Mouse (Mus musculus) cerebellum, postnatal 4 days (tissue): ENCODE data around the gene Ube2m.
A peak's percentile ranks its signal among the peaks of the same experiment; 100 is the strongest.

Experiments
- DNase-seq, 2 experiments: peaks; one replicate each; pipeline ENCODE4 v3.0.0; 2022; ENCODE audit warnings: low spot score in 2 of 2, mixed read lengths in 1 of 2

Gene Ube2m

DNA sequence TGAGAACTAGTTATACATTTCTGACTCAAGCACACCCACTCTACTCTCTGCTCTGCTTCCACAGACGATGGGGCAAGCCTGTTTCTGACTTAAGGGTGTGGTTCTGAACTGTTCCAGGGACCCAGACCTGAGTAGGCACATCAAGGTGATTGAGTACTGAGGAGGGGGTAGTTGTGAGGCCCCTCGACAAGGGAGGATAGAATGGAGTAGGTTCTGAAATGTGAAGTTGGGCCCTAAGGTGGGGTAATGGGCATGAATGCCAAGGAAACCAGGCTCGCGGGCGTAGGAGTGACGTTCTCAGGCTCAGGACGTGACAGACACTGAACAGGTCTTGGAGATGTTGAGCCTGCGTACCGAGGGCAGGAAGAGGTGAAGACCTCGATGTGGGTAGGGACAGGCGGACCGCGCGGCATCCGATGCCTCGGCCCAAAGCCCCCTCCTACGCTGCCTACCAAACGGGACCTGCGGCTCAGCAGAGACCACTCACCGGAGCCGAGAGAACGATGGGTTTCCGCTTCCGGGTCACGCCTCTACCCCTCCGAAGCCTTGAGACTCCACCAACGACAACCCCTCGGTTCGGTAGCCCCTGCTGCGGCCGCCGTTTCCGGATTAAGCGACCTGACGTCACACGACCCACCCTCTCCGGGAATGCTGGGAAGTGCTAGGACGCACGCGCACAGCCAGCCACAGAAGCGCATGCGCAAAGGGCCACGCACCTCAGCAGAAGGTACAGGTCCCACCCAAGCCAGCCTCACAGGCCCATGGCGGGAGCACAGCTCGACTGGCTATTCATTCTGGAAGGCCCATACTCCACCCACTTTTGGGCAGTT is 3.7 kb downstream of the Ube2m start, which contains the start of gene Chmp2a:
TSS of gene Chmp2a (minus strand) at position 660 of the 830 bp plus-strand sequence.
- DNase-seq = peak; percentile 97

DNA sequence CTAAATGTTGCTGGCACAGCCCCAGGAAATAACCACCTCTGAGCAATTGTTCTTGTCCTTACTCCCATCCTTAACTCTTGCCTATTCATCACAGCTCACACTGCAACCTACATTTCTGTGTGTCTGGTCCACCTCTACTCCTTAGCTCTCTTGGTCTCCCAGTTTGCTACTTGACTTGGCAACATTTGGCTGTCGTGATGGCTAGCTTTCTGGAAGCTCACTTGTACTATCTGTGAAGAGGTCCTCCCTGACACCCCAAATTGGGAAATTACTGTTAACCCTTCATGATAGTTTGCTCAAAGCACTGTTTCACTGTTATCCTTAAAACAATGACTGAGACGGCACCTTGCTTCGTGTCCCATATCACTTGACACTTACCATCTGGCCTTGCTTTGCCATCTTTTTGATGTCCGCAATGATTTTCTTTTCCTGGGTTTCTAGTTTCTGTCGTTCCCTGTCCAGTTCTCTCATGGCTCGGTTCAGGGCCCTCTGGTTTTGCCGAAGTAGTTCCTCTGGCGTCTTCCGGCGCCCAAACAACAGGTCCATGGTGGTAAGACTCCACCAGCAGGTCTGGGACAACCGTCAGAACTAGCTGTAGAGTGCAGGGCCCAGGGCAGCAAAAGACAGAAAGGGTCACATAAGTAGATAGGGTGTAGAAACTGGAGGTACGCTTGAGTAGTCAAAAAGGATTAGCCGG is 4.5 kb downstream of the Ube2m start:
- no peak for DNase-seq

DNA sequence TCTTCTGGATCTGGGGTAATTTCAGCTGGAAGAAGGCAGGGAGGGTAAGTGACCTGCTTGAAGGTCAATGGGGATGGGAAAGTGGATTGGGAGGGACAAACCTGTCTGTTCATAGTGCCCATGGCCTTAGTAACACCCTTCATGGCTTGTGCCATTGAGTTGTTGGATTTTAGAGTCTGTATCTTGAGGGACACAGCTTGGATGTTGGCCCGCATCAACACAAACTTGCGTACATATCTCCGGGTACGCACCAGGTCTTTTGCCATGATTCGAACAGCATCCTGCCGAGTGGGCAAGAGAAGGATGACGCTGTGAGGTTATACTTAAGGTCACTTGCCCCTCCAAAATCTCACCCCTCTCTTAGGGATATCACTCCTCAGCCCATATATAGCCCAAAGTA is 5.5 kb downstream of the Ube2m start:
- no peak for DNase-seq

DNA sequence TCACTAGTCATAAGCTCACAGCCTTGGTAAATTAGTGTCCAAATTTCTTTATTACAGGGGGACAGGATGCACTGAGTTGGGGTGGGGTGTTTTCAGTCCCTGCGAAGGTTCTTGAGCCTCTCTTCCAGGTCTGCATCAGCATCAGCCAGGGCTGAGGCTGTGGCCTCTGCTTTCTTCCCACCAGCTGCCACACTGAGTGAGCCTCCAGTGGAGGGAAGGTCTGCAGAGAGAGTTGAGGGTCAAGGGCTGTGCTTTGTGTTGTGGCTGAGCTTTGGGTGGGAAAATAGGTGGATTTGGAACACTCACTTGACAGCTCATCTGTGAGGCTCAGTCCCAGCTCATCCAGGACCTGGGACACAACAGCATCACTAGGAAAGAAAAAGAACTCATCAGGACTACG is 6.1 kb downstream of the Ube2m start:
- no peak for DNase-seq

DNA sequence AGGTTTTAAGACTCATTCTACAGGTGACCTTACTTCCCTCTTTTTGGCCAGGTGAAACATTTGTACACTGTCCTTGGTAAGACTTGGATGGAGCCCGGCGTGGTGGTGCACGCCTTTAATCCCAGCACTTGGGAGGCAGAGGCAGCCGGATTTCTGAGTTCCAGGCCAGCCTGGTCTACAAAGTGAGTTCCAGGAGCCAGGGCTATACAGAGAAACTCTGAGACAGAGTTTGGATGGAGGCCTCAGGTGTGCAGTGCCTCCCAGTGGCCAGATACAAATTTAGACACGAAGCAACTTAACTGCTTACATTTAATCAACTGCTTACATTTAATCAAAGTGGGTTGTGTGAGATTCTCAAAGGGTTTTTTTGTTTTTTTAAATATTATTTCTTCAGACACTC is 7.0 kb downstream of the Ube2m start:
- DNase-seq = no peak

DNA sequence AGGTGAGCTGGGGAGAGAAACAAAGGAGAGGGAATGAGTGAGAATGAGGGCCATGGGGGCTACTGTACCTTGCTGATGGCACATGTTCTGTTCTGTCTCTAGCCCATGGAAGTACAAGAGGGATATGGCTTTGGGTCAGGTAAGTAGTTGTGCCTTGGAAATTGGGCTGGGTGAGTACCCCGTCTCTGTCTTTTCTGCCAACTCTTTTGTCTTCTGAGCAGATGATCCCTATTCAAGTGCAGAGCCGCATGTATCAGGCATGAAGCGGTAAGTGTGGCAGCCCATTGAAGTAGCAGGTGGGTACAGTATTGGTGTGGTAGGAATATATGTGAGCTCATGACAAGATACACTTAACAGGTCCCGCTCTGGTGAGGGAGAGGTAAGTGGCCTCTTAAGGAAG is 9.1 kb downstream of the Ube2m start:
- DNase-seq = no peak

DNA sequence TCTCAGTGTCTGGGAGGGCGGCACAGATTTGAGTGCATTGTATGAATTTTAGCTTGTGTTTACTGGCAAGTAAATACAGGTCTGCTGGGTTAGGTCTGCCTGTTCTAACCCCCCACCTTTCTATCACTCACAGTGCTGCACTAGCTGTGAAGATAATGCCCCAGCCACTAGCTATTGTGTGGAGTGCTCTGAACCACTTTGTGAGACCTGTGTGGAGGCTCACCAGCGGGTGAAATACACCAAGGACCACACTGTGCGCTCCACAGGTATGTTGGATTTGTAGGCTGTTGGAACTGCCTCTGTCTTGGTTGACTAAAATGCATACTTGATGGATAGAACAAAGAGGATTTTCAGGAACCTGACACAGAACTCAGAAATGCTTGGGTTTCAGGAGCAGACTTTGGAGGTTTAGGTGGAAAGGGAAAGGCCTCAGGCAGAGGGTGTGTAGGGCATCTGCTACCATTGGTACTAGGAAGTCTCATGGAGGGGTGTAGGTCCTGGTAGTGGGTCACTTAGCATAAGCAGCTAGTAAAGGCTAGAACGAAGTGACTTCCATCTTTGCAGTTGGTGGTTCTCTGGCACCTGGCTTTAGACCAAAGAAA is 12.5 kb downstream of the Ube2m start:
- DNase-seq = no peak

DNA sequence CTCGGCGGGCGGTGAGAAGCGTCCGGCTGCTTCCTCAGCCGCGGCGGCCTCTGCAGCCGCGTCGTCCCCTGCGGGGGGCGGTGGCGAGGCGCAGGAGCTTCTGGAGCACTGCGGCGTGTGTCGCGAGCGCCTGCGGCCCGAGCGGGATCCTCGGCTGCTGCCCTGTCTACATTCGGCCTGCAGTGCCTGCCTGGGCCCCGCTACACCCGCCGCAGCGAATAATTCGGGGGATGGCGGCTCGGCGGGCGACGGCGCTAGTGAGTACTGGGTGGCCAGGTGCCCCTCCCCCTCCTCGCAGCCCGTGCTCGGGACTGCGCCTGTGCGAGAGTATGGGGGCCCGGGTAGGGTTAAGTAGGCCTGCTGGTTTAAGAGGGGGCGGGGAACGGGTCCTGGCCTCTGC is 13.3 kb downstream of the Ube2m start:
- peak; percentile 72 to 88 for DNase-seq

DNA sequence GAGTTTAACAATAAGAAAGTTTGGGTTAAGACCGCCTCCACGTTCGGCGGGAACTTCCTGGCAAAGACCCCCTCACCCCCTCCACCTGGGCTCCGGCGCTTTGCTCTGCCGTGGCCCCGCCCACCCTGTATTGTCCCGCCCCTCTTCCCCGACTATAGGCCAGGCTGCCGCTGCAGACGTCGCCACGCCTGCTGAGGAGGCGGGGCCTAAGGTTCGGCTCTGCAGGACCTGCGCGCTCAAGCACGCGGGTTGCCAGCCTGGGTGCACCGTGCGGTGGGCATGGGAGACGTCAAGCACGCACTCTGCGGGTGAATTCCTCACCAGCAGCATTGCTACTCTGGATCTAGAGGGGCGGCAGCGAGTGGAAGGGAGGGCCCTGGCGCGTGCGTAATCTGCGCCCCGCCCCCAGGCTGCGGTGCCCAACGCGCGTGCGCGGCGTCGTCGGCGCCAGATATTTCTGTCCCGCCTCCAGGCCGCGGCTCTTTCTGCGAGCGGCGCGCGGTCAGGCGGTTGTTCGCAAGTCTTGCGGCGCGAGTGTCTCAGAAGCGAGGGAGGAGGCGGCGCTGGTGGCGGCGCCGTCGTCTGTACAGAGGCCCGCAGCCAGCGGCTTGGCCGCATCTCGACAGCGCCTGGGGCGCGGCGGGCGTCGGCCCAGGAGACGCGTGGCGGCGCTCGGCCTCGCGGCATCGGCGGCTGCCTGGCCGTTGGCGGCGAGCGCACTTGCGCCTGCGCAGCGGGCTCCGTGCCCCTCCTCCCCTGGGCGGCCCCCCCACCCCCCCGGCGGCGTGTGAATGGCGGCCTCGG is 13.9 kb downstream of the Ube2m start:
- peak; percentile 83 to 96 for DNase-seq

DNA sequence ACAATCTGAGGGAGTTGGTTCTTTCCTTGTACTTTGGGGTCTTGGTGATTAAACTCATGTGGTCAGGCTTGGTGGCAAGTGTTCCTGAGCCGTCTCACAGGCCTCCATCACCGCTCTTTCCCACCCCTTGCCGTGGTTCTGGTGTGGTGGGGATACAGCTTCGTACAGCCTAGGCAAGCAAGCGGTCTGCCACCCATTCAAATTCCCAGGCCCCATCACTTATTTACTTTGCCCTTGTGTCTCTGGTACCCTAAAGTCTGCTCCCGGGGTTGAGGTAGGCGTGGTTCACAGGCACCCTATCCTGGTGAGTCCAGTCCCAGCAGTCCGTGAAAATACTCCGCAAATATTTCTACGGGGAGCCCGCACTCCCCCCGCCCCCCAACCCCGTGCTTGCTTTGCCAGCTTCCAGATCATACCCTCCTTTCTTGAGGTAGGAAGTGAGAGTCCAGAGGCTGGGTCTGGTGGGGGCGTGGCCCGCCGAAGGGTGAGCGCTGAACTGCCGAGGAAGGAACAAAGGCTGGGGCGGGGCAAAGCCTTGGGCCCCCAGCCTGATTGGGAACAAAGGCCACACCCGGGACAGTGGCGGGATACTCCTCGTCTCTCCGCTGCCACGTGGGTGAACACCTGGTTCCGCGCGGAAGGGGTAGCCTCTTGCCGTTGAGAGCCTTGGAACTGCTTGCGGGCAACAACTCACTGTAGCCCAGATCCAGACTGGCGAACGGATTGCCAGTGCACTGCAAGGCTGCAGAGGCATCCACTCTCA is 15.1 kb downstream of the Ube2m start:
- peak in 1 of 2 experiments; percentile 61 for DNase-seq

DNA sequence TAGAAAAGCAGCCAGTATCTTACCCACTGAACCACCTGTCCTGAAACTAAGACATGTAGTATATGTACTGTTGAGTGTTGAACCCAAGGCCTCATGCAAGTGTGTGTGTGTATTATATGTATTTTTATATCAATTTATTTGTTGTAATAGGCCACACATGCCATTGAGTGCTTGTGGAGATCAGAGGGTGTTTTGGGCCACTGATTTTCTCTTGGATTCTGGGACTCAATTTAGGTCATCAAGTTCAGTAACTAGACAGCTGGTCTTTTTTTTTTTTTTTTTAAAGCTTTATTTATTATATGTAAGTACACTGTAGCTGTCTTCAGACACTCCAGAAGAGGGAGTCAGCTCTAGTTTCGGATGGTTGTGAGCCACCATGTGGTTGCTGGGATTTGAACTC is 22.9 kb downstream of the Ube2m start:
- DNase-seq = no peak

DNA sequence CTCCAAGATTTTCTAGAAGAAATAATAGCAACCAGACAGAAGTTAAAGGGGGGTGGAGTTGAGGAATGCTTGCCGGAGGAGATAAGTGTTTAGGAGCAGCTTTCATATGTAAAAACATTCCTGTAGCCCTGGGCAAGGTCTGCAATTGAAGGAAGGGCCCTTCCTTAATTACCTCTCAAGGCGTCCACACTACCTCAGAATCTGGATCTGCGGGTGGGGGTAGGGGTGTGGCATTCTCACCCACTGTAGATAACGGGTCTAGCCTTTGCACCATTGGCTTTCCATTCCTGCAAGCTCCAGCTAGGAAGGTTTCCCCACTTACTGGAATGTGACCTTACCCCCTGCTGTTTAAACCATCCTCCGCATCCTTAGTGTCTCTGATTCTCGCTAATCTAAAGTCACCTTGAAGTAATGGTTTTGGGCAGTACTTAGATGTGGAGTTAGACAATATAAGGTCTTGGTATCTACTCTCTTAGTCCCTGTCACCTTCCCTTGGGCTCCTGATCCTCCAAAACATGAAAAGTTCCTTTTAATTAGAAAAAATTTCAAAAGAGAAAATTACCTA is 23.7 kb downstream of the Ube2m start:
- no peak for DNase-seq

DNA sequence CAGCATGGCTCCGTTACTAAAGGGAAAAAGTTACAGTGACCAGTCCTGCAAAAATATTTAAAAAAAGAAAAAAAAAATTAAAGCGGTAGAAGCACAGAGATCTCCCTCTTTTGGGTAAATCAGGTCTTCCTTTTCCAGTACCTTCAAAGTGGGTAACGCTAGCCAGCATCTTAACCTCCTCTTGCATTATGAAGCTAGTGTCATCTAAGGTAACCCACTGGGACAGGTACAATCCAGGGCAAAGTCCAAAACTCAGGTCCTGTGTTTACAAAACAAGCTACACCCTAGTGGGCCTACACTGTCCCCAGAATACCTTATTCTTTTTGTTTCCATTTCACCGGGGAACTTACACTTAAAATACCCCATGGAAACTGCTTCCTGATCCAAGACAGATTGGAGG is 24.4 kb downstream of the Ube2m start:
- no peak for DNase-seq

DNA sequence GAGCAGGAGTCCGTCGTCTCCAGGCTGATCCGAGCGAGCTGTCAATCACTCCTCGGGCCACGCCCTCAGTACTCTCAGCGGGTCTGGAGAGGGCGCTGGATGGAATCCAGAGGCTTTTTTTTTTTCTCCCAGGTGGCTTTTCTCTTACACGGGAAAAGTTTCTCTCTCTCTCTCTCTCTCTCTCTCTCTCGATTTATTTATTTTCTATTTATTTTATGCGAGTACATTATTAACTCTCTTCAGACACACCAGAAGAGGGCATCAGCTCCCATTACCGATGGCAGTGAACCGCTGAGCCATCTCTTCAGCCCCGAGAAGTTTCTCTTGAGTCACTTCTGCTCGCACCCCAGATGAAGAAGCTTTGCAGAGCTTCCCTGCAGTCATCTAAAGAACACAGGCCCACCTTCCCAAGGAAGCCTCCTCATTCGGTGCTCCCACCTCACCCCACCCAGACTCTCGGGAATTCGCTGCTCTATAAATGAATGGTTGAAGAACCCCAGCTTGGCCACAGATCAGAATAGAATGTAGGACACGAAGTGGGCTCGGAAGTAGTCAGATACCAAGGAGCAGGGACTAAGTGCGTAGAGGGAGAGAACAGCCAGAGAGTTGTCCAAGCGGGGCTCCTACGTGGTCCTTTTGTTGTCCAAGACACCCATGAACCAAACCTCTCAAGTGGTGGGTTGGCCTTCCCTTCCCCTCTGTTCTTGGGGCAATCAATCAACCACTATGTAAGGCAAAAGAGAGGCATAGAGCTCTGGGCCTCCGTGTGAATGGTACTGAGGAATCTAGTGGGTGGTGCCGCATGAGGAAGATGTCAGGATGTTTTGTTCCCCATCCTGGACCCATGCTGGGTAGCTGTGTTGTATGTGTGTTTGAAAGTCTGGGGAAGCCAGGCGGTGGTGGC is 27.8 kb downstream of the Ube2m start, which contains the start of gene Zbtb45:
TSS of gene Zbtb45 (minus strand) at position 30 of the 904 bp plus-strand sequence.
- peak in 1 of 2 experiments; percentile 19 for DNase-seq

DNA sequence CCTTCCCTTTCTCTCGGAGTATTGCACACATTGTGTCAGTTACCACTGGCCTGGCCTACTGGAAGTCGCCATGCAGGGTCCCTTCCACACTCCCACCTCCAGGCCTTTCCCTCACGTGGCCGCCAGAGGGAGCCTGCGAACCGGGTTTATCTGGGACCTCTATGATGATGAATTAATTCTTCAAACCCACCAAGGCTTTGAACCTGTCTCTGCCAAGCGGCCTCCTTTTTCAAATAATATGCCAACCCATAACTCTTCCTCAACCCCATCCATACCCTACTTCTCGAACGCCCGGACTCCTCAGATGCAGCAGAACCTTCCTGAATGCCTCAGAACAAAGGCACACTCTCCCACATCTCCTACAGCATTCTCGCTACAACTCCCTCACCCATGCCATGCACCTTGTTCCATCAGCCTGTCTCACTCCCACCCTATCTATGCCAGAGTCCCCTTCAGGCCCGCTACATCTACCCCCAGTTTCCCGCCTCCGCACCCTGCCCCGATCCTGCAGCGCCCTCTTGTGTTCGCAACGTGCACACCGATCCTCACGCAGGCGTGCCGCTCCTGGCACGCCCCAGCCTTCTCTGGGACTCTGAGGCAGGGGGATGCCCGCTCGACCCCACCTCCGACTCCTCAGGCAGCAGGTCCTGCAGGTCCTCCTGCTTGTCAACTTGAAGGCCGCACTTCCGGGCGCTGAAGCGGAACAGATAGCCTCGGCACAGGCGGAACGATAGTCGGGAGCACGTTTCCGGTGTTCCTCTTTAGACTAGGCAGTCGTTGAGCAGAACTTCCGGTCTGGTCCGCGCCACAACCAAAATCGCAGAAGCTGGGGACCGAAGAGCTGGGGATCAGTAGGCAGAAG is 28.7 kb downstream of the Ube2m start:
- DNase-seq = peak; percentile 84 to 92

DNA sequence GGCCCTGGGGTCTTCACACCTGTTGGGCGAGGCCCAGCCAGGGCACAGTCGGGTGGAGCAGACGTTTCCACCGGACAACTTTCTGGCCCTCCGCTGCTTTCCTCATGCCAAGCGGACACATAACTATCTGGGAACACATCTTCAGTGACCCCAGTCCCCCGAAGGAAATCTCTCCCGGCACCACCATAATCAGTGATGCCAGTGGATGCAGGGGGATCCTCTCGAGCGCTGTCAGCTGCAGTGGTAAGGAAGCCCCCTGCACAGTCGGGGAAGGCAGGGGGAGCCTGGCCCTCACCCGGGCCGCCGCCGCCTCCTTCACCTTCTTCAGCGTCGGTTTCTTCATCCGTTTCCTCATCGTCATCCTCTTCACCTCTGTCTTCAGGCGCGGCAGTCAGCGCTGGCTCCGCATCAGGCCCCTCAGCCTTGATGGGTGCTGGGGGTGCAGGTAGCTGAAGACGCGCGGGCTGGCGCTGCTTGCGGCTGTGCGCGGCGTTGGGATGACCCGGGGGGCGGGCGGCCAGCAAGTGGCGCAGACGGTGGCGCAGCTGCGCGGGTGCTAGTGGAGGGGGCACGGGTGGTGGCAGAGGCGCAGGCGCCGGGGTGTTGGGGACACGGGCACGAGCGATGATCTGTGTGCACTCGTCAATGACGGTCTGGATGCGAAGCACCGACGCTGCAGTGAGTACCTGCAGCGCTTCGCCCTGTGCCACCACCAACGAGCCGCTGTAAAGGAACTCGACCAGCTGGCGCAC is 30.6 kb downstream of the Ube2m start:
- DNase-seq = peak in 1 of 2 experiments; percentile 21

DNA sequence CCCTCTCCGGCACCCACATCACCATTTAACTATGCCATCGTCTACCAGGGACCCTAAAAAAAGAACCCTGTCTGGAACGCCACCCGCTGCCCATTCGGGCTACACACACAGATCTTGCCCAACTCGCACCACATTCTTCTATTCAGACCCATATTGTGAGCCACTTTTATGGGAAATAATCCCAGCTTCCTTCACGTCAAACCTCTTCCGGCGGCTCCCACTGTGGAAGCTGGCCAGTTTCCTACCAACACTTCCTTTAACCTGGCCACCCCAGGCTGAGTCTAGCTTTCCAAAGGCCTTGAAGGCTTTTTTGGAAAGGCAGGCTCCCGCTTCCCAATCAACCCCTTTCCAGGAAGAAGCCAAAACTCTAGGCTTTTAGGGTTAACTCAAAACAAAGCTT is 31.5 kb downstream of the Ube2m start:
- DNase-seq = peak in 1 of 2 experiments; percentile 1

DNA sequence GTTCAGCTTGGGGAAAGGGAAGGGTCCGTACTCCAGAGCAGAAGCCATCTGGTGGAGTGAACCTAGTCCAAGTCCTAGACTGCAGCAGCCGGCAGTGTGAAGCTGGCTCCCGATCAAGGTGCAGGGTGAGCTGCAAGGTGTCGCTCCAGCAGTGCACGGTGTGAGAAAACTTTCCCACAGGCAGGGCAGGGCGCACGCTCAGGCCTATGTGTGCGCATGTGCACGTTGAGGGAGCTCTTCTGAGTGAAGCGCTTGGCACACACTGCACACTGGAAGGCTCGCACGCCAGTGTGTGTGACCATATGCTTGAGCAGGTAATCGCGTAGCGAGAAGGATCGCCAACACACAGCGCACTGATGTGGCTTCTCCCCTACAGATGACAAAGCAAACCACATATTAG is 32.1 kb downstream of the Ube2m start:
- DNase-seq = peak in 1 of 2 experiments; percentile 20
